Mouse (Mus musculus) heart, adult 2 months (tissue): ENCODE data around the gene Dok3.

Source experiments
- CTCF ChIP-seq: fragments of 200-600 bp; IDR thresholded peaks from 2 replicates; pipeline ENCODE4 v1.8.1; 2022; ENCODE audit warnings: antibody characterized with exemption, mild to moderate bottlenecking, moderate library complexity
- EP300 ChIP-seq: fragments of 200-500 bp; IDR thresholded peaks from 2 replicates; pipeline ENCODE4 v1.6.1; 2011; ENCODE audit warnings: low read depth, low read length, control low read depth; ENCODE audit not compliant: insufficient read depth
- POLR2A ChIP-seq: fragments of 200-500 bp; IDR thresholded peaks from 2 replicates; pipeline ENCODE4 v1.6.1; 2011; ENCODE audit warnings: mild to moderate bottlenecking, low read depth, low read length, control low read depth; ENCODE audit not compliant: insufficient read depth

- TF ChIP-seq POLR2A (no peak), CTCF (no peak), EP300 (no peak)
Measured at GRCm38 (mm10) chr13:55548426-55548825, 19.3 kb upstream of the Dok3 start.
